Mouse (Mus musculus) CH12.LX (cell line): ENCODE data around the gene Glra2. TPM values are rescaled to one million over a fixed set of nuclear protein-coding genes. Genes with fewer than 3 reads are reported as not detected.

Source experiments
- DNase-seq: peaks from one replicate; pipeline ENCODE4 v3.0.0-alpha.2; 2013; ENCODE audit errors: extremely low read depth
- H3K27ac ChIP-seq: 2 replicates; pipeline ENCODE4 v1.5.1; 2012; ENCODE audit warnings: low read depth, mild to moderate bottlenecking, control low read depth, moderate library complexity; ENCODE audit not compliant: insufficient read depth
- H3K27me3 ChIP-seq: replicated peaks from 2 replicates; pipeline ENCODE3; 2012; ENCODE audit warnings: inconsistent platforms
- H3K36me3 ChIP-seq, 2 experiments: replicated peaks in 1 of 2; 2 replicates each; pipeline versions ENCODE3 to v1.6.1; 2012; ENCODE audit warnings: inconsistent platforms in 1 of 2, low read length in 1 of 2, mild to moderate bottlenecking in 1 of 2, mixed read lengths in 1 of 2, moderate library complexity in 1 of 2; ENCODE audit not compliant: control insufficient read depth in 1 of 2, insufficient read depth in 1 of 2
- H3K4me1 ChIP-seq, 2 experiments: 2 replicates each; pipeline ENCODE4 v1.6.1; 2012; ENCODE audit warnings: inconsistent platforms in 1 of 2, moderate library complexity in 1 of 2; ENCODE audit not compliant: insufficient read depth in 2 of 2, control insufficient read depth in 1 of 2
- H3K4me2 ChIP-seq: 2 replicates; pipeline ENCODE4 v1.6.1; 2012; ENCODE audit warnings: low read depth, mild to moderate bottlenecking, control low read depth; ENCODE audit not compliant: poor library complexity, insufficient read depth, severe bottlenecking
- H3K4me3 ChIP-seq, 3 experiments: fragments of 150-350 bp in 1 of 3; sonication (generic) in 1 of 3; replicated peaks in 1 of 3; 2 replicates each; pipeline versions ENCODE3 to v1.5.1; 2011 to 2012; ENCODE audit warnings: low read depth in 2 of 3, low read length in 2 of 3, mild to moderate bottlenecking in 2 of 3, moderate library complexity in 2 of 3, control low read depth in 1 of 3, improper control_type of control experiment in 1 of 3, inconsistent platforms in 1 of 3, mixed read lengths in 1 of 3; ENCODE audit not compliant: poor library complexity in 1 of 3
- H3K79me2 ChIP-seq: replicated peaks from 2 replicates; pipeline ENCODE4 v1.6.1; 2012; ENCODE audit warnings: mild to moderate bottlenecking, moderate library complexity; ENCODE audit not compliant: control insufficient read depth, poor library complexity, insufficient read depth, severe bottlenecking; ENCODE audit errors: extremely low read depth
- H3K9ac ChIP-seq: 2 replicates; pipeline ENCODE4 v1.6.1; 2012; ENCODE audit warnings: low read depth, mild to moderate bottlenecking, control low read depth, moderate library complexity; ENCODE audit not compliant: insufficient read depth
- H3K9me3 ChIP-seq: replicated peaks from 2 replicates; pipeline ENCODE3; 2012; ENCODE audit warnings: low read length, inconsistent platforms, mixed read lengths
- BHLHE40 ChIP-seq: IDR thresholded peaks from 2 replicates; pipeline ENCODE4 v1.6.1; 2011; ENCODE audit warnings: mild to moderate bottlenecking, low read depth, low read length, improper control_type of control experiment
- CHD1 ChIP-seq: IDR thresholded peaks from 2 replicates; pipeline ENCODE4 v1.6.1; 2012; ENCODE audit warnings: low read depth, low read length, improper control_type of control experiment, inconsistent platforms
- E2F4 ChIP-seq: IDR thresholded peaks from 2 replicates; pipeline ENCODE4 v1.6.1; 2011; ENCODE audit warnings: low read depth, low read length, improper control_type of control experiment; ENCODE audit not compliant: insufficient replicate concordance
- EP300 ChIP-seq: IDR thresholded peaks from 2 replicates; pipeline ENCODE4 v1.6.1; 2011; ENCODE audit warnings: low read length, improper control_type of control experiment
- GABPA ChIP-seq: IDR thresholded peaks from 2 replicates; pipeline ENCODE4 v1.6.1; 2012; ENCODE audit warnings: low read depth, low read length, improper control_type of control experiment, inconsistent platforms; ENCODE audit not compliant: insufficient replicate concordance
- JUN ChIP-seq: IDR thresholded peaks from 2 replicates; pipeline ENCODE4 v1.6.1; 2011; ENCODE audit warnings: low read depth, mild to moderate bottlenecking, low read length, improper control_type of control experiment, moderate library complexity; ENCODE audit not compliant: insufficient read depth
- KAT2A ChIP-seq: IDR thresholded peaks from 2 replicates; pipeline ENCODE4 v1.6.1; 2012; ENCODE audit warnings: low read length, improper control_type of control experiment, inconsistent platforms; ENCODE audit not compliant: insufficient replicate concordance
- MAX ChIP-seq: IDR thresholded peaks from 2 replicates; pipeline ENCODE4 v1.6.1; 2011; ENCODE audit warnings: low read length, improper control_type of control experiment
- MAZ ChIP-seq: IDR thresholded peaks from 2 replicates; pipeline ENCODE4 v1.6.1; 2012; ENCODE audit warnings: low read depth, mild to moderate bottlenecking, inconsistent platforms, low read length, improper control_type of control experiment, moderate library complexity
- NELFE ChIP-seq: IDR thresholded peaks from 2 replicates; pipeline ENCODE4 v1.6.1; 2011; ENCODE audit warnings: low read depth, low read length, improper control_type of control experiment
- NRF1 ChIP-seq: IDR thresholded peaks from 2 replicates; pipeline ENCODE4 v1.6.1; 2014; ENCODE audit warnings: low read depth, mild to moderate bottlenecking, inconsistent platforms, low read length, improper control_type of control experiment, moderate library complexity
- PAX5 ChIP-seq: IDR thresholded peaks from 2 replicates; pipeline ENCODE4 v1.6.1; 2012; ENCODE audit warnings: low read length, inconsistent platforms, mixed read lengths
- RAD21 ChIP-seq: IDR thresholded peaks from 2 replicates; pipeline ENCODE4 v1.6.1; 2011; ENCODE audit warnings: low read depth, mild to moderate bottlenecking, low read length, improper control_type of control experiment, moderate library complexity
- RCOR1 ChIP-seq: conservative IDR thresholded peaks from 2 replicates; pipeline ENCODE4 v1.6.1; 2012; ENCODE audit warnings: low read depth, mild to moderate bottlenecking, inconsistent platforms, low read length, improper control_type of control experiment
- SMC3 ChIP-seq: IDR thresholded peaks from 2 replicates; pipeline ENCODE4 v1.6.1; 2011; ENCODE audit warnings: low read depth, low read length, improper control_type of control experiment
- TBP ChIP-seq: conservative IDR thresholded peaks from 2 replicates; pipeline ENCODE4 v1.6.1; 2011; ENCODE audit warnings: low read depth, low read length, improper control_type of control experiment
- USF2 ChIP-seq: conservative IDR thresholded peaks from 2 replicates; pipeline ENCODE4 v1.6.1; 2011; ENCODE audit warnings: low read depth, low read length, improper control_type of control experiment
- ZKSCAN1 ChIP-seq: IDR thresholded peaks from 2 replicates; pipeline ENCODE4 v1.6.1; 2012; ENCODE audit warnings: low read depth, inconsistent platforms, low read length, improper control_type of control experiment, borderline replicate concordance
- ZMIZ1 ChIP-seq: IDR thresholded peaks from 2 replicates; pipeline ENCODE4 v1.6.1; 2012; ENCODE audit warnings: low read depth, mild to moderate bottlenecking, inconsistent platforms, low read length, improper control_type of control experiment
- dilution Hi-C: fragments of 300-500 bp; cut with MboI; formaldehyde crosslinking; loops from 2 replicates; pipeline ENCODE4 v1.14.3; 2020; ENCODE audit warnings: low sequenced_read_pairs; ENCODE audit not compliant: extremely low pct_unique_long_range_greater_than_20kb, extremely low pct_ligation_motif_present
- in situ Hi-C: fragments of 300-500 bp; cut with MboI; formaldehyde crosslinking; loops from 3 replicates; pipeline ENCODE4 v1.14.3; 2019; ENCODE audit warnings: low sequenced_read_pairs, low pct_ligation_motif_present, low pct_unique_long_range_greater_than_20kb, mixed read lengths
- polyA plus RNA-seq: library from polyadenylated mRNA; unstranded; fragments of >175 nt; gene quantifications from 2 replicates; pipeline ENCODE4 v1.2.1, GENCODE M21; 2012; ENCODE audit warnings: low read depth; ENCODE audit not compliant: insufficient read length
- total RNA-seq, 2 experiments: library from RNA; depleted of rRNA; stranded (reverse); fragments of 300-350 nt in 1 of 2; fragments of >200 nt in 1 of 2; gene quantifications; 2 replicates each; pipeline ENCODE4 v1.2.3; 2012 to 2014

The Glra2 gene
- total and polyA plus RNA-seq, 3 experiments: not detected

GRCm38 (mm10) chrX:165156549-165156948, 170.6 kb downstream of the Glra2 start:
- dilution Hi-C loops (no loop called here), in situ Hi-C loops (no loop called here)
- H3K4me1 ChIP-seq: no peaks in the 10 kb centered on the region
- H3K27me3 ChIP-seq: no peaks in the 10 kb centered on the region
- H3K4me2 ChIP-seq: no peak overlapping the region
- no peak overlapping the region for H3K27ac ChIP-seq
- peak; percentile 1 for DNase-seq
- TF ChIP-seq MAZ (no peak), KAT2A (no peak), ZMIZ1 (no peak), NRF1 (no peak), CHD1 (no peak), ZKSCAN1 (no peak), NELFE (no peak), TBP (no peak)
- no peaks in the 10 kb centered on the region for H3K9me3 ChIP-seq
- H3K79me2 ChIP-seq: no peaks in the 10 kb centered on the region
- H3K36me3 ChIP-seq: no peaks in the 10 kb centered on the region
- H3K4me3 ChIP-seq: no peak overlapping the region
- H3K9ac ChIP-seq: no peak overlapping the region

- no peak for DNase-seq
- in situ Hi-C loops: no loop called here
- dilution Hi-C loops: no loop called here
- Histone ChIP-seq H3K79me2 (no peaks in the 10 kb centered on the region), H3K36me3 (no peaks in the 10 kb centered on the region), H3K9me3 (no peaks in the 10 kb centered on the region), H3K27ac (no peak overlapping the region), H3K4me2 (no peak overlapping the region), H3K9ac (no peak overlapping the region), H3K27me3 (no peaks in the 10 kb centered on the region), H3K4me3 (no peak overlapping the region), H3K4me1 (no peaks in the 10 kb centered on the region)
- no peak for TF ChIP-seq RAD21
- no peak for TF ChIP-seq RCOR1
- TF ChIP-seq ZMIZ1: no peak
- no peak for TF ChIP-seq EP300
- no peak for TF ChIP-seq JUN
- TF ChIP-seq PAX5: no peak
- TF ChIP-seq E2F4: no peak
- TF ChIP-seq GABPA: no peak
- TF ChIP-seq BHLHE40: no peak
- TF ChIP-seq SMC3: no peak
- no peak for TF ChIP-seq KAT2A
- no peak for TF ChIP-seq MAX
- no peak for TF ChIP-seq USF2
These were observed 223.0 kb downstream of the Glra2 start for GRCm38 (mm10) chrX:165104171-165104570.
